Mouse (Mus musculus) ovary, postnatal 10 days (tissue): ENCODE measurements at regions not wholly inside any gene's neighbourhood (a gene's known extent, or its start where the extent isn't known, plus 50 kb on each side); places are given as distances from the start of the nearest gene placed in this dataset.

ENCODE experiments used
- DNase-seq: peaks from one replicate; pipeline ENCODE4 v3.0.0; 2022; ENCODE audit warnings: low spot score

GRCm38 (mm10) chr9:47391669-47392068 is 138.3 kb upstream of the Cadm1 start:
- DNase-seq, result no peak

DNA sequence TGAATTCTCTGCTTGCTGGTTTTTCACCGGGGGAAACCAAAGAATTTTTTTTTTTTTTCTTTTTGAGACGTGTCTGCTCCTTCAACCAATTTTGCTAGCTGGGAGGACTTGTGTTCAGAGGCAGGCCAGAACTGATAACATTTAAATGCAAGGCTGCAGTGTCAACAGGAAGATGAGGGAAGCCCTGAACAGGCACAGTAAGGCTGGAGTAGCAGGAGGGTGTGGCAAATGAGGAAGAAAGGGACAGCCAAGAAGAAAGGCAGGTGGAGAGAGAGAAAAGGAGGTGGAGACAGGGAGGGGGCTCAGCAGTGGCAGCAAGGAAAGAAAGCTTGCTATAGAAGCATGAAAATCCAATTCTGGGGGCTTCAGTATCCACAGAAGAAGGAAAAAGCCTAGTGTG is 130.4 kb upstream of the Cadm1 start:
- DNase-seq, result no peak

- no peak for DNase-seq
Observed at GRCm38 (mm10) chr9:47400117-47400823, 129.7 kb upstream of the Cadm1 start.

DNA sequence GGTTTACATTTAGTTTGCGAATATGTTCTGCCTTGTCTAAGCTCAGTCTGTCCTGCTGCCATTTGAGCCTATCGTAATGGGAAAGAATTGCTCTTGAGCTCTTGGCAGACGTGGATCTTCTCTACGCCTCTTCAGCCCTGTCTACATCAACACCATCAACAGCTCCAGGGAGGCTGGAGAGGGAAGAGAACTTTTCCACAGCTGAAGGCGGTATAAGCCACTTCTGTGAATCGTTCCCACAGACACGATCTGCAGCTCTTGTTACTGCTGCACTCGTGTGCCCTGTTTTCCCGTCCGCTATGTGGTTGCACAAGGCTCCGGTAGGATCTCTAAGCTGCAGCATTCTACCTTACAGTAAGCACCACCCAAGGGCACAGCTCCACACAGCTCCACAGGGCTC is 128.5 kb upstream of the Cadm1 start:
- DNase-seq, result no peak

GRCm38 (mm10) chr9:47403317-47403716 is 126.7 kb upstream of the Cadm1 start:
- no peak for DNase-seq

DNA sequence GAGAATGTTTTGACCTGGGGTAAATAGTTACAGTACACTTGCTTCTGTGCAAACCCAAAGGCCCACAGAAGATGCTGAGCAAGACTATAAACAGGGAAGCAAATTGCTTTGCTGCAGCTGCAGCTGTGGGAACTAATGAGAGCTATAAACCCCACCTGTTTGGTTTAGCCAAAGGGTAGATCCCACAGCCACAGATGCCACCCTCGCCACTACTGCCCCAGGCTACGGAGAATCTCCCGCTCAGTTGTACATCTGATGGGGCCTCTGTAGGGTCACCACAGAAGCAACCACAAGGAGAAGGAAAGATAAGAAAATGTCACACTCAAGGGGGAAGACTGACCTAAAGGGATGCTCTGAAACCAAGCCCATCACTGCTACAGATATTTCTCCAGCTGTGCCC is 125.2 kb upstream of the Cadm1 start:
- DNase-seq, result no peak

GRCm38 (mm10) chr9:47405547-47405946 is 124.4 kb upstream of the Cadm1 start:
- DNase-seq, result no peak

DNA sequence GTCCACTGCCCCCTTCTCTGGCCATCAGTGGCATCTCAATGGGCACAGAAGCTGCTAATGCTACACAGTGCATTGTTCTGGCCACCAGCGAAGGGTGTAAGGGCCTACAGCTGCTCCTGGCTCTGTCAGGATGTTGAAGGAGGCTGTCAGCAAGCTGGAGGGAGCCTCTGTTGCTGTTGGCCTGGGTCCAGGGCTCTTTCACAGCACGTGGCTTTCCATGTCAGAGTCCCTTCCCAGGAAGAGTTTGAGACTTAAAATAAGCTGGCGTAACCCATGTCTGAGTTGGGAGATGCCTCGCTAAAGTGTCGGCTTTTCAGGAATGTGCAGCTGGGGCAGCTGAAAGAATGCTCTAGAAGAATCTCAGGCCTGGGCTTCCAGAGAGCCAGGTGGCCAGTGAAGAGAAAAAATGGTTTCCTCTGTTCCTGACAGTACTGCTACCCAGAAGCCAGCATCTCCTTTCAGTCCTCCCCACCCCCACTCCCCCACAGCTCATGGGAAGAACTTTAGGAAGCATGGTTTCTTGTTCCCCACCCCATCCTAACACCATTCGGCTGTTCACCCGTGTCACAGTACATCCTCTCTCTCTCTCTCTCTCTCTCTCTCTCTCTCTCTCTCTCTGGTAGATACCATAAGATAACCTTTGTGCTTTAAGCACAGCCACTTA is 122.8 kb upstream of the Cadm1 start:
- DNase-seq, result no peak

GRCm38 (mm10) chr9:47408061-47408460 is 121.9 kb upstream of the Cadm1 start:
- no peak for DNase-seq

DNA sequence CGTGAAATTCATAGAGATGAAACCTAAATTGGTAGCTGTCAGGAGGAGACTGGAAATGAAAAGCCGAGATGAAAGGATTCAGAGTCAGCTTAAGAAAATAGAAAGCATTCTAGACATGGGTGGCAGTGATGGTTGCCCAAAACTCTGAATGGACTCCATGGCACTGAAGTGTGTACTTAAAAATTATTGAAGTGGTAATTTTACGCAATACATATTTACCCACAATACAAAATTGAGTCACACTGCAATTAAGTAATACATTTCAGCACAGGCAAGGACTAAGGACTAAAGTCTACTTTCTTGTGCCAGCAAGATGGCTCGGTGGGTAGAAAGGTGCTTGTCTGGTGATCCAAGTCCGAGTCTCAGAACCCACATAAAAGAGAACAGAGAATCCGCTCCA is 120.4 kb upstream of the Cadm1 start:
- no peak for DNase-seq

GRCm38 (mm10) chr9:47412786-47413185 is 117.2 kb upstream of the Cadm1 start:
- no peak for DNase-seq

- no peak for DNase-seq
Observed at GRCm38 (mm10) chr9:47414350-47414988, 115.5 kb upstream of the Cadm1 start.

DNA sequence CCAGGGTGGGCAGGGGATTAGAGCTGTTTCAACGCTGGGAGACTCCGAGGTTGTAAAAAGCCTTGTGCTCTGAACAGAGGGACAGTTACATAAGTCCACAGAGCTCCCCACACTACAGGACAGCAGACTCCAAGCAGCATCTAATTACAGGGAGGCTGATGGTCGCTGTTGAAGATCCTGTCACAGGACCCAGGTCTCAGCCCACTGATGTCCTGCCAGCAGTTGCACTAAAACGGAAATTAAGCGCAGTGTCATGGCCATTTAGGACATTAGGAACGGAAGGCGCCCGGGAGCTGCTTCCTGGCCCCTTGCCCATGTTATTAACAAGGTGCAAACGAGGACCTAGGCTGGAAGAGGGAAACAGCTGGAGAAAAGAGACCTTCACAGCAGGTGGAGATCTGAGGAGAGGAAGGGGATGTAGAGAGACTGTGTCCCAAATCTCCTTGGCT is 107.8 kb upstream of the Cadm1 start:
- DNase-seq, result no peak

DNA sequence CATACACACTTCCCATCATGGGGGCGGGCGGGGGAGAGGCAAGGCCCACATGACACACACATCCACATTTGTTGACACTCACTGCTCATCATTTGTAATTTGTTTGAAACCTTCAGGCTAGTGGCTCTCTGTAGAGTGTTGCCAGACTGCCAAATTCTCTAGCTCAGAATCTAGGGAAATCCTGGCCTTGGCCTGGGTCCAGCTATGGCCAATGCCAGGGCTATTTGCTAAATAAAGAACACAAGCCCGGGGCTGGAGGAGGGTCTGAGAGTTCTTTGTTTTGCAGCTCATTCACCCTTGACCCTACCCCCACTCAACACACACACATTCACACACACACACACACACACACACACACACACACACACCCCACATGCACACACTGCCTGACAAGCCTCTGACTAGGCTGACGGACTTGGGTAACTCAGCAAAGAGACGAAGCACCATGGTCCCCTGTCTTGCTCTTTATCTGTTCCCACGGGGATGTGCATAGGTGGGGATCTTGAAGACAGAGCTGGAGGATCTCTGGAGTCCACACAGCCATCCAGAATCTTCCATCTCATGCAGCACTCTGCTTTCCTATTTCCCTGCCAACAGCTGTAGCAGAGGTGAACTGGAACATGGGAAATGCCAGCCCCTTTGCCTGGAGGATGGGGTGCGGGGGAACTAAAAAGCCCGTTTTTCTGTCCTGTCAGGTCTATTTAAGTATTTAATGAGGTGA is 107.1 kb upstream of the Cadm1 start:
- DNase-seq, result peak; percentile 59

DNA sequence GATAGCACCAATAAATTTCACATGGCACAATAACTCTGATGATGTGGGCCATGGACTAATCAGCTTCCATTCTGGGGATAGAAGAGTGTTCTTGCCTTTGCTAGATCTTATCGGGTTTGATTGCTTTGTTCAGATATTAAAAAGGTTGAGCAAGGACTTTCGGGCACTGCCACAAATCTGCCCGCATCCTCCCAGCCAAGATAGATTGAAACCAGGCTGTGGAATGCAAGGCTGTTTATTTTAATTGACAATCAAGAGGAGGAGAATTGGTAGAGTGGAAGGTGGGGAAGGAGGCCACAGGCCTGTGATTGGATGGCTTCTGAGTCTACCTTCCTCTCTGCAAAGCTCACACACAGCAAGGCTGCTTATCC is 106.5 kb upstream of the Cadm1 start:
- DNase-seq, result no peak

DNA sequence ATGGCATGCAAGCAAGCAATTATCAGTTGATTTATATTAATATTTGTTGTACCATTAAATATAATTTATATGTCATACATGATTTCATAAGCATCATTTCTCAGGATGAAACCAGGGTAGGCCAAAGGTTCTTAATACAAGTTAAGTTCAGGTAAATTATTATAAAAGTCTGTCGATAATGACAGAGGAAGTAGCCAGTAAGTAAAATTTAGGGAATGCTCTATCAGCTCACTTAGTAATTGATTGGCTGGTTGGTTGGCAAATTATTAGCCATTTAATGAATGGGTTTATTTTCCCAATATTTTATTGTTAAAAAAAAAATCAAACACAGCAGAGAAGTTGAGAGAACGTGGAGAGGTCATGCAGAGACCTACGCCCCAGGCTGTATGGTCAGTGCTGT is 105.8 kb upstream of the Cadm1 start:
- DNase-seq, result no peak

DNA sequence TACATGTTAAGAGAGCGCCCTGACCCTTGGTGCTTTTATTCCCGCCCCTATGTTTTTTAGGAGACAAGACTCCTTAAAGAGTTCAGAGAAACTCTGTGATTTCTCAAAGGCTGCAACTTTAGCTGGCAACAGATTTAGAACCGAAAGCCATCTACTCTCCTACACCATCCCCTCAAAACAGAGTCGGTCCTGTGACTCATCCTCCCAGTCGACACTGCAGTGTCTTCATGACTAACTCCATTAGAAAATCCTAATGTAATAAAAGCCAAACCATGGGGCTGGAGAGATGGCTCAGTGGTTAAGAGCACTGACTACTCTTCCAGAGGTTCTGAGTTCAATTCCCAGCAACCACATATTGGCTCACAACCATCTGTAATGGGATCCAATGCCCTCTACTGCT is 103.3 kb upstream of the Cadm1 start:
- DNase-seq, result no peak

DNA sequence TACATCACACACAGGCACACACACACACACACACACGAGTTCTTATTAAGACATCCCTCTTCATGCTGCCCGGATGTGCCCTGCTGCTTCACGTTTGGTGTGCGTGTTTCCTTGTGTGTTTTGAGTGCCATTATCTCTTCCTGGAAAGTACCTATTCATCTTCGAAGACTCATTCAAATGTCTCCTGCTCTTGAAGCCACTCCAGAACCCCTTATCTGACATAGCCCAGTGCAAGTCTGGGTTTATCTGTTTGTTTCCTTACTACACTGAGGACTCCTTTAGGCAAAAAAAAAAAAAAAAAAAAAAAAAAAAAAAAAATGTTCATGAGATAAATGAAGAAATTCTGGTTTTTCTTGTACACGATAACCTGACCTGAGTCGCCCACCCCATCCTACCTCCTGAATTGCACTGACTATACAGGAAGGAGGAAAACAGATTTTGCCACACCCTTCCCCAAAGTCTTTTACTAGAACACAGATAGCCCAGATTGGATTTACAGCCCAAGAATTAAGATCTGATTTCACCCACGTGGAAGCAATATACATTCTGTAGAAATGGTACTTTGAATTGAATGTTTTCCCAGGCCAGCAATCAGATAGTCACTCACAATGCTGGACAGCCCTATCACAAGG is 101.1 kb upstream of the Cadm1 start:
- DNase-seq, result no peak

GRCm38 (mm10) chr9:47429691-47430090 is 100.3 kb upstream of the Cadm1 start:
- no peak for DNase-seq

GRCm38 (mm10) chr9:47432715-47433114 is 97.3 kb upstream of the Cadm1 start:
- DNase-seq, result no peak

DNA sequence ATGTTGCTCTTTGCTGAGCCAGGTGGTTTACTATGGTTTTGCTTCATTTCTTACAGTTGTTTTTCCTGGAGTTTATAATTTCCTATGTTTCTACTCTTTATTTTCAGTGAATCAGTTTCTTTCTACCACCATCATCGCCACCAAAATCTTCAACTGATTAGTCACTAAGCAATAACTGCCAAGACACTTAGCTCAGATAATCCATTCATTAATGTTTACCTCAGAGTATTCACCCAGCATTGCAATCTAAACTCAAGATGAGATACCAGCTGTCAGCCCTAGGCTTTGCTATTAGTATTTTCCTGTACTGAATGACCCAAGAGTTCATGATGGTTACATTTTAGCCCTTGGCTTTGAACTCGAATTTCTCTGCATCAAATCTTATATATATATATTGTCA is 96.8 kb upstream of the Cadm1 start:
- DNase-seq, result no peak

GRCm38 (mm10) chr9:47434091-47434490 is 95.9 kb upstream of the Cadm1 start:
- DNase-seq, result no peak
